21 mouse cellular contexts compared by ENCODE assay signal in genomic region chr4:133604856-133605255, GRCm38 (mm10). TPM values are rescaled to one million over a fixed set of nuclear protein-coding genes. Genes with fewer than 3 reads are reported as not detected.
DNase-seq lines count a peak whose midpoint lies in the region; ATAC-seq lines count a peak whose summit lies in the region.
"Had no signal": no experiment of that assay in that cellular context is flagged by ENCODE, and none has a peak within 500 bp of the region (broad histone marks: within the 10 kb centered on the region; RNA-seq: fewer than 3 reads in every experiment).

No protein-coding gene starts in this region.

- peaks cover 52% of the 10 kb centered on the region for H3K36me3 ChIP-seq in forebrain, embryonic 10.5 days (replicated peaks)
- no peaks in the 10 kb centered on the region for H3K36me3 ChIP-seq in forebrain, embryonic 16.5 days (ENCODE audit: control insufficient read depth, insufficient read depth)
- H3K36me3 ChIP-seq in embryonic facial prominence, embryonic 15.5 days, result peaks cover 38% of the 10 kb centered on the region

- peak overlapping the region; percentile 25; the same call in 1 of the 2 replicates for H3K27ac ChIP-seq in forebrain, embryonic 10.5 days
- no peak overlapping the region for H3K27ac ChIP-seq in forebrain, embryonic 16.5 days (ENCODE audit: low read length)
- peak overlapping the region; percentile 86 for H3K27ac ChIP-seq in embryonic facial prominence, embryonic 15.5 days (replicated peaks)
- H3K27ac ChIP-seq: heart, embryonic 15.5 days; neural tube, embryonic 12.5 days had no signal

- H3K4me2 ChIP-seq in forebrain, embryonic 16.5 days (ENCODE audit: low read length), result no peak overlapping the region
- no peak overlapping the region for H3K4me2 ChIP-seq in embryonic facial prominence, embryonic 15.5 days (replicated peaks)
- H3K4me2 ChIP-seq: heart, embryonic 15.5 days; neural tube, embryonic 12.5 days had no signal

- WGBS in forebrain, embryonic 10.5 days, result 67% methylated on average over 6 of the region's 6 CpGs
- 65% methylated on average over 6 of the region's 6 CpGs for WGBS in forebrain, embryonic 16.5 days
- 48% methylated on average over 6 of the region's 6 CpGs for WGBS in embryonic facial prominence, embryonic 15.5 days

- H3K27me3 ChIP-seq in forebrain, embryonic 10.5 days (ENCODE audit: poor library complexity, severe bottlenecking), result peaks cover 42% of the 10 kb centered on the region
- peaks cover 19% of the 10 kb centered on the region for H3K27me3 ChIP-seq in forebrain, embryonic 16.5 days (replicated peaks; ENCODE audit: control insufficient read depth, insufficient read depth, low read length)
- H3K27me3 ChIP-seq in embryonic facial prominence, embryonic 15.5 days, result peaks cover 23% of the 10 kb centered on the region
- H3K27me3 ChIP-seq: CH12.LX had no signal

- no peaks in the 10 kb centered on the region for H3K9me3 ChIP-seq in forebrain, embryonic 10.5 days
- H3K9me3 ChIP-seq in forebrain, embryonic 16.5 days (ENCODE audit: control insufficient read depth, low read length), result no peaks in the 10 kb centered on the region
- H3K9me3 ChIP-seq in embryonic facial prominence, embryonic 15.5 days (replicated peaks), result no peaks in the 10 kb centered on the region
- H3K9me3 ChIP-seq: heart, embryonic 15.5 days; neural tube, embryonic 12.5 days had no signal

- H3K4me3 ChIP-seq in forebrain, embryonic 10.5 days, result no peak overlapping the region
- no peak overlapping the region for H3K4me3 ChIP-seq in forebrain, embryonic 16.5 days (replicated peaks; ENCODE audit: low read length)
- H3K4me3 ChIP-seq in embryonic facial prominence, embryonic 15.5 days (replicated peaks), result no peak overlapping the region
- H3K4me3 ChIP-seq: erythroblast, embryonic 14.5 days; heart, embryonic 15.5 days; neural tube, embryonic 12.5 days had no signal

- H3K4me1 ChIP-seq in forebrain, embryonic 10.5 days, result peaks cover 35% of the 10 kb centered on the region
- H3K4me1 ChIP-seq in forebrain, embryonic 16.5 days (replicated peaks; ENCODE audit: control insufficient read depth, insufficient read depth, low read length), result peaks cover 2% of the 10 kb centered on the region; the same call in 1 of the 2 replicates
- H3K4me1 ChIP-seq in embryonic facial prominence, embryonic 15.5 days, result peaks cover 44% of the 10 kb centered on the region

- DNase-seq in forebrain, embryonic 10.5 days (ENCODE audit: extremely low spot score, low spot score), result no peak
- DNase-seq in urinary bladder, postnatal 14 days (ENCODE audit: low spot score), result peak; percentile 49
- no peak for DNase-seq in urinary bladder, postnatal 36 days (ENCODE audit: low spot score in 2 of 2)
- DNase-seq in gastrocnemius, adult 18-20 months (ENCODE audit: low spot score), result no peak
- DNase-seq in yolk sac, embryonic 10.5 days (ENCODE audit: low spot score), result no peak
- no peak for DNase-seq in left cerebral cortex, adult 8-10 months (ENCODE audit: low spot score in 2 of 2)
- DNase-seq: cerebellum, adult 8-10 months; forebrain, postnatal 0 days; heart, adult 18-20 months; right cerebral cortex, postnatal 14 days had no signal

- no peak overlapping the region for H3K9ac ChIP-seq in forebrain, embryonic 16.5 days (replicated peaks; ENCODE audit: low read depth, low read length)
- no peak overlapping the region for H3K9ac ChIP-seq in embryonic facial prominence, embryonic 15.5 days
- H3K9ac ChIP-seq: forebrain, postnatal 0 days; heart, embryonic 15.5 days; neural tube, embryonic 12.5 days had no signal

- ATAC-seq in forebrain, embryonic 16.5 days, result no peak
- ATAC-seq in embryonic facial prominence, embryonic 15.5 days (ENCODE audit: insufficient number of reproducible peaks, low FRiP score, low TSS enrichment, low read depth), result 0 out of 2 replicates have a peak, but pooled peaks have one; percentile 17
- ATAC-seq: forebrain, postnatal 0 days had no signal

RNA-seq across cellular contexts. Expression of gene Sfn, which starts 2.9 kb away (rescaled TPM):
- 9.0 and 9.5 TPM in 2 replicates for polyA plus RNA-seq in forebrain, embryonic 10.5 days (2016; fragmentation: Nextera tagmentation; extraction: Ambion mirVana)
- 1.0 and 1.6 TPM in 2 replicates for polyA plus RNA-seq in forebrain, embryonic 16.5 days (2015; fragmentation: Nextera tagmentation; extraction: Ambion mirVana)
- polyA plus RNA-seq in embryonic facial prominence, embryonic 15.5 days (2015; fragmentation: Nextera tagmentation; extraction: Ambion mirVana), result 347 and 362 TPM in 2 replicates
- 1 to 10 TPM in 1 of 2 experiments, under 1 TPM in 1; 0.91 to 1.7 TPM for total RNA-seq in gastrocnemius, adult 18-20 months (2021)
- total RNA-seq in left cerebral cortex, adult 8-10 months (2022), result 1 to 10 TPM; 1.6 to 2.2 (median 1.8) TPM

RNA-seq across cellular contexts. Expression of gene Gpn2, which starts 20.7 kb away (rescaled TPM):
- polyA plus RNA-seq in forebrain, embryonic 10.5 days (2016; fragmentation: Nextera tagmentation; extraction: Ambion mirVana), result 27.2 and 30.3 TPM in 2 replicates
- polyA plus RNA-seq in forebrain, embryonic 16.5 days (2015; fragmentation: Nextera tagmentation; extraction: Ambion mirVana), result 21.4 and 22.9 TPM in 2 replicates
- 19.2 and 24.9 TPM in 2 replicates for polyA plus RNA-seq in embryonic facial prominence, embryonic 15.5 days (2015; fragmentation: Nextera tagmentation; extraction: Ambion mirVana)
- total RNA-seq in gastrocnemius, adult 18-20 months (2021), result 1 to 10 TPM; 5.8 to 5.9 TPM
- 10 to 100 TPM; 10.4 to 12.4 (median 11.3) TPM for total RNA-seq in left cerebral cortex, adult 8-10 months (2022)

RNA-seq across cellular contexts. Expression of gene Gpatch3, which starts 30.3 kb away (rescaled TPM):
- 10.0 and 10.4 TPM in 2 replicates for polyA plus RNA-seq in forebrain, embryonic 10.5 days (2016; fragmentation: Nextera tagmentation; extraction: Ambion mirVana)
- polyA plus RNA-seq in forebrain, embryonic 16.5 days (2015; fragmentation: Nextera tagmentation; extraction: Ambion mirVana), result 5.3 and 7.0 TPM in 2 replicates
- 7.1 and 7.7 TPM in 2 replicates for polyA plus RNA-seq in embryonic facial prominence, embryonic 15.5 days (2015; fragmentation: Nextera tagmentation; extraction: Ambion mirVana)
- 1 to 10 TPM; 2.8 to 4.0 TPM for total RNA-seq in gastrocnemius, adult 18-20 months (2021)
- total RNA-seq in left cerebral cortex, adult 8-10 months (2022), result 1 to 10 TPM; 6.8 to 8.9 (median 7.4) TPM

RNA-seq across cellular contexts. Expression of gene Zdhhc18, which starts 45.1 kb away (rescaled TPM):
- polyA plus RNA-seq in forebrain, embryonic 10.5 days (2016; fragmentation: Nextera tagmentation; extraction: Ambion mirVana), result 2.4 and 2.8 TPM in 2 replicates
- 3.5 and 4.5 TPM in 2 replicates for polyA plus RNA-seq in forebrain, embryonic 16.5 days (2015; fragmentation: Nextera tagmentation; extraction: Ambion mirVana)
- 4.6 and 5.4 TPM in 2 replicates for polyA plus RNA-seq in embryonic facial prominence, embryonic 15.5 days (2015; fragmentation: Nextera tagmentation; extraction: Ambion mirVana)
- 10 to 100 TPM; 24.1 to 35.7 TPM for total RNA-seq in gastrocnemius, adult 18-20 months (2021)
- 10 to 100 TPM; 33.8 to 57.7 (median 44.6) TPM for total RNA-seq in left cerebral cortex, adult 8-10 months (2022)

RNA-seq across cellular contexts. Expression of gene Nr0b2, which starts 51.7 kb away (rescaled TPM):
- not detected in 2 replicates for polyA plus RNA-seq in forebrain, embryonic 10.5 days (2016; fragmentation: Nextera tagmentation; extraction: Ambion mirVana)
- not detected in 2 replicates for polyA plus RNA-seq in forebrain, embryonic 16.5 days (2015; fragmentation: Nextera tagmentation; extraction: Ambion mirVana)
- polyA plus RNA-seq in embryonic facial prominence, embryonic 15.5 days (2015; fragmentation: Nextera tagmentation; extraction: Ambion mirVana), result 0.15 TPM in 1 of 2 replicates, not detected in the other
- not detected for total RNA-seq in gastrocnemius, adult 18-20 months (2021)
- not detected for total RNA-seq in left cerebral cortex, adult 8-10 months (2022)
- total RNA-seq: CH12.LX; forebrain, postnatal 0 days; layer of hippocampus, postnatal 14 days; left cerebral cortex, postnatal 14 days; megakaryocyte-erythroid progenitor cell, adult 5-6 weeks had no signal
- polyA plus RNA-seq: cortical plate, adult 2 months; erythroblast, embryonic 14.5 days; forebrain, postnatal 0 days; hindbrain, embryonic 11.5 days; neural tube, embryonic 12.5 days had no signal

Comparison
In these comparisons a context has a peak if more than half of its experiments do, and no peak if none do; other contexts are left out.
1. RNA of gene Sfn, which starts 2.9 kb away (polyA plus RNA-seq): 347 to 362 TPM in embryonic facial prominence, embryonic 15.5 days; 9.0 to 9.5 TPM in forebrain, embryonic 10.5 days and 1.0 to 1.6 TPM in forebrain, embryonic 16.5 days; every median in the first group is over 10 times any median in the second.